Mouse (Mus musculus) retina, postnatal 7 days (tissue): ENCODE data around the gene Hus1b.

Source experiments
- DNase-seq: peaks from one replicate; pipeline ENCODE4 v3.0.0-alpha.2; 2012; ENCODE audit warnings: low read depth, low spot score

Hus1b gene

GRCm38 (mm10) chr13:30947540-30947939 lies at the start of gene Hus1b:
Gene Hus1b (minus strand): TSS chr13:30947759.
- no peak for DNase-seq

DNA sequence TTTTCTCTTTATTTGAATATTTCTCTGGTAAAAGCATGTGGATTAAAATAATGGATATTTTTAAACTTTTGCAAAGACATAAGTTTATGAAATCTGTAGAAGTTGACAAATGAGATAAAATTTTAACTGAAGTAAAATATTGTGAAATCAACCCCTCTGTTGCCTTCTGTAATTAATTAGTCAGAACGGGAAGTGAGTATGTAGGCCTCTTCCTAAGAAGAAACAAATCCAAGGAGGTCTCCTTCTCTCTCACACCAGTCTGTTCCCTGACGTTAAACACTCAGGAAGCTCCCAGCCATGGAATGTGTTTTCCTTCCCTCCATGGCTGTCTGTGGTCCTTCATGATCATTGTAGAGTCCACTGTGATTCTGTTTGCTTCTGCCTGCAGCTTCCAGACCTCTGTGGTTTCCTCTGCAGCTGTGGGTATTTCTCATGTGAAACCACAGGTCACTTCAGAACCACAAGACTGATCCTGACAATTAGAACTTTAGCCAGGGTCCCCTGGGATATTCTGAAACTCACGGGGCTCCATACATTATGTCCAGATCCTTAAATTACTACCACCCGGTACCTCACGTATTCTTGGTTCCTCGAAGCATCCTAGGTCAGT lies 46.8 kb upstream of the Hus1b start:
- DNase-seq = no peak

- peak; percentile 43 for DNase-seq
Observed at GRCm38 (mm10) chr13:30993819-30994218, 46.3 kb upstream of the Hus1b start.

DNA sequence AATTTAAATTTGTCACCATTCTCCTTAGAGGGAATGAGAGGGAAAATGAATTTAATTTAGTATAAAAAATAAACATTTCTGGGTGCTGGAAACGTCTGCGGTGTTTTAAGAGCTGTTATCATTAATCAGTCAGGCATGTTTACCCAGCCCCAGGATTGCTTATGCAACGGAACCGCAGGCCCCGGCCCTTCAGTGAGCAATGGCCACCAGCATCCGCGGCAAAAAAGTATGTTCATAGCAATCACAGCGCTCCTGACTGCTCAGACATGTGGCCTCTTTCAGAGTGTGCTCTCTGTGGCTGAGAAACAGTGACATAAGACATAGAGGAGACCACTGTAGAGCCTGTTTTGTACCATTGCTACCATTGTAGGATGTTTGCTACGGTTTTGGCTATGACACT lies 42.7 kb upstream of the Hus1b start:
- no peak for DNase-seq

- no peak for DNase-seq
Observed at GRCm38 (mm10) chr13:30989710-30990109, 42.2 kb upstream of the Hus1b start.

GRCm38 (mm10) chr13:30987686-30988085 lies 40.1 kb upstream of the Hus1b start:
- DNase-seq = no peak

GRCm38 (mm10) chr13:30986934-30987455 lies 39.4 kb upstream of the Hus1b start:
- no peak for DNase-seq

DNA sequence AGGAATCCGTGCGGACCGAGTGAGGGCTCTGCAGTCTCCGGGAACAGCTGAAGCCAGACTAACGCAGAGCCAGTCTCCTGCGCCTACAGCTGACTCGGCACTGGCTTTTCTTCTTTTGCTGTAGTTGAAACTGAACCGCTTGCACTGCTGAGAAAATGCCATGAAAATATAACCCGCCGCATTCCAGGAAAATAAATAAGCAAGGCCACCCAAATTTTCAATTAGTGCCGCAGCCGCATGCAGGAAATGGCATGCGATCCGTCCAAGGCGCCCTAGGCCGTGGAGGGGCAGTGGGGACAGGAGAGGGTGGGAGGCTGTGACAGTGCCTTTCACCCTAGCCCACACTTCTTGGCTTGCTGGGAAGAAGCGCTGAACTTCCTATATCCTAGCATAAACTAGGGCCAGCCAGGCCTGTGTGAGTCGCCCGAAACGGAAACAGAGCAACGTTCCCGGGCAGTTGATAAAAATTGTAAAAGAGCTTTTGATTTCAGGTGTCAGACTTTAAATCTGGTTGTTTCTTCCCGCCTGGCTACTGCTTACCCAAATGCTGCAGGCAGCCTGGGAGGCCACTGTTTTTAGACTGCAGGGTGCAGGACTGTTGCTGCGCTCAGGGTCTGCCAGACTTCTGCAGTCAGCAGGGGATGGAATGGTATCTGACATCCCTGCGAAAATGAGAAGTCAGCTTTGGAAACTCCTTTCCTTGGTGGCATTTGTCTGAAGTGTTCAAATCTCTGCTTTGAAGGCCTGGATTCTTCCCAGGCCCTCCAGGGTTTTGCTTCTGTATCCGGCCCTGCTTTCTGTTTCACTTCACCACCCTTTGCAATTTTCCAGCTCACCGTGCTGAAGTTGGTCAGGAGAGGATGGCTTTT lies 38.3 kb upstream of the Hus1b start:
- DNase-seq = no peak

DNA sequence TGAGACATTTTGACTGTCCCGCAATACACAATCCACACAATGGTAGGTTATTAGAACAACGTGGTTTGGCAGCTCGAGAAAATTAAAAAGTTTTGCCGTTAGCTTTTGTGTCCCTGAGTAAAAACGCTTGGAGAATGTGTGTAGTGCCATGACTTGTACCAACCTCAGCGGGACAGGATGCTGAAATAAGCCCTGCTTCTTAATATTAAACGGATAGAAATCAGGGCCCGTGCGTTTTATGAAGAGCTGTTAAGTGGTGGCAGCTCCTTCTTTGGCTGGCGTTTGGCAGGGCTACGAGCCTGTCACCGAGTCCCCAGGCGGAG lies 37.7 kb upstream of the Hus1b start:
- no peak for DNase-seq

- no peak for DNase-seq
Observed at GRCm38 (mm10) chr13:30981666-30982065, 34.1 kb upstream of the Hus1b start.

- DNase-seq = no peak
Observed at GRCm38 (mm10) chr13:30978224-30978623, 30.7 kb upstream of the Hus1b start.

DNA sequence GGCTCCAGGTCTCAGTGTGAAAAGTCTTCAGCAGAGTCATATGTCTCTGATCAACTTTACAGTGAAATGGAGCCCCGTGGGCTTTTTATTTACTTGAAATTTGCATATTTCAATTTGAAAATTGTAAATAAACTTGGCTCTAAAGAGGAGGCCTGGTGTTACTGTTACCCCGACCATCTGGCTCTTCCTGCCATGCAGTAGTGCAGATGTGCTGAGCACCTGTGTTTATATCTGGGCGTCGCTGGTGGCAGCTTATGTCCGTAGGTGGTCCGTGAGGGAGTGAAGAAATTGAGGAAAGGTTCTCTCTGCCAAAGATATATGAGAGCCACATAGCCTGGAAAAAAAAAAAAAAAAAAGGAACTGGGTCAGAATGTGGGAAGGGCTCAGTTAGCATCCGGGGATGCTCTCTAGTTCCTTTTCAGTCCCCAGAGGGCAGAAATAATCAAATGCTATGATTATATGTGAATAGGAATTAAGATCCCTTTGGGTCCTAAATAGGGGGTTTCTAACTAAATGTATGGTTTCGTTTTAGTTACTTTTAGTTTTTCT lies 29.1 kb upstream of the Hus1b start:
- no peak for DNase-seq

DNA sequence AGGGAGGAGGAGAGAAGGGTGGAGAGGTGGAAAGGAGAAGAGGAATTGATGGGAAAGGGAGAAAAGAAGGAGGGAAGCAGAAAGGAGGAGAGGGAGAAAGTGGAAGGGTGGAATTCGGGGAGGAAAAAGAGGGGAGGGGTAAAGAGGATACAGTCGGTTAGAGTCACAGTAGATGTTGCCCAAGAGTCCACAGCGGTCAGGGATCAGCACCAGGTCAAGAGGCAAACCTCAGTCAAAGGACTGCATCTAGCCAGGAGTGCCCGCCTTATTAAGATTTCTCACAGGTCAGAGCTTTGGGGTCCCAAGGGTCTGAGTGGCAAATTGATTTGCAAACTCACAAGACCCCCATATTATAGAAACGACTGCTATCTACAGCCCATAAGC lies 26.7 kb upstream of the Hus1b start:
- no peak for DNase-seq

- DNase-seq = peak; percentile 73
Observed at GRCm38 (mm10) chr13:30973501-30974246, 26.1 kb upstream of the Hus1b start, which contains the start of the genes Exoc2 and Gm5447. Gene Exoc2 (minus strand): TSS chr13:30974093. Gene Gm5447 (plus strand): TSS chr13:30974204.

DNA sequence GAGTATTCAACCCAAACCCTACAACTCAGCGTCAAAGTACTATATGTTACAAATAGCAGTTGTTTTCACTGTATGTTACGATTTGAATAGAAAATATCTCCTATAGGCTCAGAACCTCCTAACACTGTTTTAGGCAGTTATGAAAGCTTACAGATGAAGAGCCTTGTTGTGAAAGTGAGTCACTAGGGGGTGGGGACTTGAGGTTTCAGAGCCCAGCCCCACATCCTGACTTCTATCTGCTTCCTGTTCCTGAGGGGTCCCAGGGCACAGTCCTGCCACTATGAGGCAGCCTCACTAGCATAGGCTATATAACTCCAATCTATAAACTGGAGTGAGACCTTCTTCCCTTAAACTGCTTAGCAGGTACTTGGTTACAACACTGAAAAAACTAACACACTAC lies 24.5 kb upstream of the Hus1b start:
- no peak for DNase-seq

GRCm38 (mm10) chr13:30971047-30971446 lies 23.5 kb upstream of the Hus1b start:
- DNase-seq = no peak

GRCm38 (mm10) chr13:30968311-30968710 lies 20.8 kb upstream of the Hus1b start:
- no peak for DNase-seq

- no peak for DNase-seq
Observed at GRCm38 (mm10) chr13:30966507-30966911, 18.9 kb upstream of the Hus1b start.

DNA sequence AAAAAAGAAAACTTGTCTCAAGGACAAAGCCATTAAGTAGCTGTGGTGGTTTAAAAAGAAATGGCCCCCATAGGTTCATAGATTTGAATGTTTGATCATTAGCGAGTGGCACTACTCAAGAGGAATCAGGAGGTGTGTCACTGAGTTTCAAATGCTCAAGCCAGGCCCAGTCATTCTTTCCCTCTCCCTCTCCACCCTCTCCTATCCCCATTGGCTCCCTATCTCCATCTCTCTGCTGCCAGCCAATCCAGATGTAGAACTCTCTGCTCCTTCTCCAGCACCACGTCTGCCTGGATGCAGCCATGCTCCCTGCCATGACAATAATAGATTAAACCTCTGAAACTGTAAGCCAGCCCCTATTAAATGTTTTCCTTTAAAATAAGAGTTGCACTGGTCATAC lies 14.4 kb upstream of the Hus1b start:
- no peak for DNase-seq

DNA sequence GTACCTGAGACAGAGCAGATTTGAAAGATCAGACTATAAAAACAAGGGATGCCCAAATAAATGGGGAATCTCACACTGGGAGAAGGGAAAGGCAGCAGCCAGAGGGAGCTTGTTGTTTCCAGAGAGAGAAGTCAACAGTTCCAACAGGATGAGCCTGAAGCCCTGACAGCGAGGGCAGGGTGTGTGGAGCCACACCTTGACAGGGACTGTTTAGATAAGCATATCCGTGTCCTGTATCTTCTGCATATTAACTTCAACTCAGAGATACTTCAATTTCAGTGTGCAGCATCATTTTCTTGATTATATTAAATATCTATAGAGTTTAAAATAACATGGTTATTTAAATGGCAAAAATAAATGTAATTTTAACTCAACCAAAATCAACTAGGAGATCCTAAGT lies 13.2 kb upstream of the Hus1b start:
- no peak for DNase-seq

DNA sequence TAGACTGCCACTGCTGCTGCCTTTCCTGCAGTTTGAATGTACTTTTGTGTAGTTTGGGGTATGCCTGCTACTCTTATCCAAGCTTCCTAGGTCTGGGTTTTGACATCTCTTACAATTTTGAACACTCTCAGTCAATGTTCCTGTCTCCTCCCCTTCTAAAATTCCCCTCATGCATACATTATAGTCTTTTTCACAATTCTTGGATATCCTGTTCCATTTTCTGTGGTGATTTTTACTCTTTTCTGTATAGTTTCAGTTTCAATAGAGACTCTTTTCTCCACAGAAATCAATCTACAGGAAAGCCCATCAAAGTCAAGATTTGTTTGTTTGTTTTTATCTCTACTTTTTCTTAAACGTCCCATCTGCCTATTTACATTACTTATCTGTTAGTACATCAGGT lies 6.0 kb upstream of the Hus1b start:
- DNase-seq = no peak

GRCm38 (mm10) chr13:30952044-30952443 lies 4.5 kb upstream of the Hus1b start:
- no peak for DNase-seq
